In genomic region chr9:49533912-49534491, GRCm38 (mm10) we compare ENCODE assay signal across 11 mouse cellular contexts. TPM values are rescaled to one million over a fixed set of nuclear protein-coding genes. Genes with fewer than 3 reads are reported as not detected.
DNase-seq lines count a peak whose midpoint lies in the region; ATAC-seq and TF ChIP-seq lines count a peak whose summit lies in the region.
"Had no signal": no experiment of that assay in that cellular context is flagged by ENCODE, and none has a peak within 500 bp of the region (broad histone marks: within the 10 kb centered on the region; RNA-seq: fewer than 3 reads in every experiment).

No protein-coding gene starts in this region.

- no peaks in the 10 kb centered on the region for H3K9me3 ChIP-seq in forebrain, embryonic 11.5 days (ENCODE audit: control insufficient read depth, low read length)
- H3K9me3 ChIP-seq in limb, embryonic 11.5 days (ENCODE audit: control insufficient read depth, low read length) = no peaks in the 10 kb centered on the region
- no peaks in the 10 kb centered on the region for H3K9me3 ChIP-seq in lung, postnatal 0 days (ENCODE audit: low read length)
- H3K9me3 ChIP-seq: heart, embryonic 12.5 days; kidney, embryonic 15.5 days had no signal

- DNase-seq in layer of hippocampus, adult 2 months (ENCODE audit: low spot score in 2 of 2) = no peak
- no peak for DNase-seq in layer of hippocampus, postnatal 14 days (ENCODE audit: low spot score in 2 of 2)
- peak; percentile 58 for DNase-seq in forebrain, embryonic 11.5 days (ENCODE audit: low spot score)
- peak; percentile 25 for DNase-seq in limb, embryonic 11.5 days (ENCODE audit: low spot score)
- DNase-seq in adrenal gland, postnatal 25 days = no peak
- DNase-seq in lung, postnatal 0 days (ENCODE audit: low spot score) = no peak
- DNase-seq in frontal cortex, postnatal 10 days (ENCODE audit: low spot score in 2 of 2) = no peak

- H3K4me2 ChIP-seq in forebrain, embryonic 11.5 days (ENCODE audit: low read depth, low read length, severe bottlenecking) = peak overlapping the region; percentile 22; the same call in 1 of the 2 replicates
- H3K4me2 ChIP-seq in limb, embryonic 11.5 days (ENCODE audit: low read depth, severe bottlenecking) = no peak overlapping the region
- H3K4me2 ChIP-seq in lung, postnatal 0 days (replicated peaks; ENCODE audit: low read depth, low read length) = no peak overlapping the region
- H3K4me2 ChIP-seq: heart, embryonic 12.5 days; kidney, embryonic 15.5 days had no signal

- H3K4me1 ChIP-seq in forebrain, embryonic 11.5 days (replicated peaks; ENCODE audit: control insufficient read depth, insufficient read depth, low read length) = peaks cover 2% of the 10 kb centered on the region; the same call in 1 of the 2 replicates
- H3K4me1 ChIP-seq in limb, embryonic 11.5 days (ENCODE audit: control insufficient read depth, insufficient read depth, low read length) = peaks cover 18% of the 10 kb centered on the region
- H3K4me1 ChIP-seq in olfactory bulb, adult 2 months (ENCODE audit: control insufficient read depth, insufficient read depth, low read length) = peaks cover 18% of the 10 kb centered on the region
- H3K4me1 ChIP-seq in lung, postnatal 0 days (ENCODE audit: insufficient read depth, low read depth, low read length) = no peaks in the 10 kb centered on the region

- H3K9ac ChIP-seq in forebrain, embryonic 11.5 days (ENCODE audit: low read length) = no peak overlapping the region
- no peak overlapping the region for H3K9ac ChIP-seq in limb, embryonic 11.5 days (ENCODE audit: low read length)
- no peak overlapping the region for H3K9ac ChIP-seq in lung, postnatal 0 days (replicated peaks; ENCODE audit: low read depth)
- H3K9ac ChIP-seq: heart, embryonic 12.5 days; kidney, embryonic 15.5 days had no signal

- H3K4me3 ChIP-seq in layer of hippocampus, adult 2 months = no peak overlapping the region
- no peak overlapping the region for H3K4me3 ChIP-seq in forebrain, embryonic 11.5 days (ENCODE audit: low read depth, low read length)
- H3K4me3 ChIP-seq in limb, embryonic 11.5 days (ENCODE audit: low read depth, low read length) = no peak overlapping the region
- no peak overlapping the region for H3K4me3 ChIP-seq in olfactory bulb, adult 2 months (ENCODE audit: insufficient read depth, low read depth, low read length)
- no peak overlapping the region for H3K4me3 ChIP-seq in lung, postnatal 0 days (ENCODE audit: low read depth, low read length)
- H3K4me3 ChIP-seq: heart, embryonic 12.5 days; kidney, embryonic 15.5 days had no signal

- peak; percentile 74 for ATAC-seq in forebrain, embryonic 11.5 days (replicated peaks; ENCODE audit: low FRiP score)
- no peak for ATAC-seq in limb, embryonic 11.5 days (ENCODE audit: insufficient number of reproducible peaks, low FRiP score, low TSS enrichment, low read depth)
- no peak for ATAC-seq in lung, postnatal 0 days
- ATAC-seq: CD4-positive, CD25-positive, alpha-beta regulatory T cell, adult 4 months had no signal

- no peak for TF ChIP-seq CTCF in layer of hippocampus, adult 2 months (conservative IDR thresholded peaks at IDR 0.05)
- TF ChIP-seq CTCF in olfactory bulb, adult 2 months (IDR thresholded peaks at IDR 0.05; ENCODE audit: insufficient read depth, low read depth, low read length) = no peak
- no peak for TF ChIP-seq CTCF in lung, postnatal 0 days (IDR thresholded peaks at IDR 0.05)

- H3K27me3 ChIP-seq in forebrain, embryonic 11.5 days (ENCODE audit: control insufficient read depth, insufficient read depth, low read length) = no peaks in the 10 kb centered on the region
- H3K27me3 ChIP-seq in limb, embryonic 11.5 days (ENCODE audit: control insufficient read depth, insufficient read depth, low read length) = no peaks in the 10 kb centered on the region
- H3K27me3 ChIP-seq in lung, postnatal 0 days (replicated peaks; ENCODE audit: insufficient read depth, low read length) = no peaks in the 10 kb centered on the region
- H3K27me3 ChIP-seq: heart, embryonic 12.5 days; kidney, embryonic 15.5 days had no signal

- no peak for TF ChIP-seq EP300 in lung, postnatal 0 days (IDR thresholded peaks at IDR 0.05)

- H3K27ac ChIP-seq in layer of hippocampus, adult 2 months = 0 out of 2 replicates have a peak overlapping the region, but pooled peaks have one; percentile 25
- H3K27ac ChIP-seq in forebrain, embryonic 11.5 days (ENCODE audit: low read depth, low read length) = no peak overlapping the region
- H3K27ac ChIP-seq in limb, embryonic 11.5 days (replicated peaks; ENCODE audit: low read depth, low read length) = no peak overlapping the region
- peak overlapping the region; percentile 4; the same call in 1 of the 2 replicates for H3K27ac ChIP-seq in olfactory bulb, adult 2 months (ENCODE audit: insufficient read depth, low read depth, low read length)
- no peak overlapping the region for H3K27ac ChIP-seq in lung, postnatal 0 days (ENCODE audit: low read length)
- H3K27ac ChIP-seq: kidney, embryonic 15.5 days had no signal

- WGBS in forebrain, embryonic 11.5 days = 16% methylated on average over 7 of the region's 8 CpGs
- 20% methylated on average over 8 of the region's 8 CpGs for WGBS in limb, embryonic 11.5 days
- 17% methylated on average over 8 of the region's 8 CpGs for WGBS in olfactory bulb, adult 2 months
- WGBS in lung, postnatal 0 days = 42% methylated on average over 7 of the region's 8 CpGs

- no peaks in the 10 kb centered on the region for H3K36me3 ChIP-seq in forebrain, embryonic 11.5 days (ENCODE audit: control insufficient read depth, insufficient read depth, low read length)
- no peaks in the 10 kb centered on the region for H3K36me3 ChIP-seq in limb, embryonic 11.5 days (ENCODE audit: control insufficient read depth, insufficient read depth, low read length)
- H3K36me3 ChIP-seq in lung, postnatal 0 days (ENCODE audit: insufficient read depth, low read length) = no peaks in the 10 kb centered on the region
- H3K36me3 ChIP-seq: heart, embryonic 12.5 days had no signal

- no peak for TF ChIP-seq POLR2A in olfactory bulb, adult 2 months (IDR thresholded peaks at IDR 0.05; ENCODE audit: insufficient read depth, low read depth, low read length)

RNA-seq across cellular contexts. Expression of gene Ttc12, which starts 48.0 kb away (rescaled TPM):
- total RNA-seq in layer of hippocampus, adult 2 months (2021) = 1 to 10 TPM; 2.0 to 2.1 TPM
- total RNA-seq in layer of hippocampus, postnatal 14 days (2021) = 1 to 10 TPM; 2.1 to 2.3 TPM
- 1.9 and 2.0 TPM in 2 replicates for polyA plus RNA-seq in forebrain, embryonic 11.5 days (2014; fragmentation: Nextera tagmentation; extraction: Ambion mirVana)
- polyA plus RNA-seq in limb, embryonic 11.5 days (2014; fragmentation: Nextera tagmentation; extraction: Ambion mirVana) = 1.8 and 2.3 TPM in 2 replicates
- polyA plus RNA-seq in olfactory bulb, adult 2 months (2012; ENCODE audit: insufficient read depth, insufficient read length, low replicate concordance, missing spikeins) = not detected in 2 replicates
- total RNA-seq in adrenal gland, postnatal 25 days (2021) = 14.8 and 15.8 TPM in 2 replicates
- polyA plus RNA-seq in lung, postnatal 0 days (2015; fragmentation: Nextera tagmentation; extraction: Ambion mirVana) = 3.5 and 4.0 TPM in 2 replicates
- polyA plus RNA-seq: CD4-positive, CD25-positive, alpha-beta regulatory T cell, adult 4 months had no signal

Comparison
In these comparisons a context has a peak if more than half of its experiments do, and no peak if none do; other contexts are left out.
1. DNase-seq: peak in forebrain, embryonic 11.5 days (single experiment) and limb, embryonic 11.5 days (single experiment); none in layer of hippocampus, adult 2 months (0 of 2), layer of hippocampus, postnatal 14 days (0 of 2), adrenal gland, postnatal 25 days (single experiment), lung, postnatal 0 days (single experiment) and frontal cortex, postnatal 10 days (0 of 2).
2. H3K27ac ChIP-seq: peak in layer of hippocampus, adult 2 months (single experiment) and olfactory bulb, adult 2 months (single experiment); none in forebrain, embryonic 11.5 days (single experiment), limb, embryonic 11.5 days (single experiment) and lung, postnatal 0 days (single experiment).